In genomic region chr17:29886655-29887251, GRCm38 (mm10) we compare ENCODE assay signal across 7 mouse cellular contexts.
DNase-seq lines count a peak whose midpoint lies in the region; ATAC-seq and TF ChIP-seq lines count a peak whose summit lies in the region.

No protein-coding gene starts in this region.

- H3K4me1 ChIP-seq in lung, adult 2 months (ENCODE audit: control insufficient read depth, insufficient read depth, low read length): peaks cover 14% of the 10 kb centered on the region
- peaks cover 50% of the 10 kb centered on the region for H3K4me1 ChIP-seq in embryonic facial prominence, embryonic 15.5 days
- peaks cover 51% of the 10 kb centered on the region for H3K4me1 ChIP-seq in stomach, embryonic 16.5 days (ENCODE audit: control insufficient read depth, insufficient read depth, low read length)

- peaks cover 66% of the 10 kb centered on the region for H3K27me3 ChIP-seq in embryonic facial prominence, embryonic 15.5 days
- H3K27me3 ChIP-seq in stomach, embryonic 16.5 days (ENCODE audit: control insufficient read depth, insufficient read depth, low read length): peaks cover 33% of the 10 kb centered on the region

- TF ChIP-seq CTCF in lung, adult 2 months (IDR thresholded peaks at IDR 0.05; ENCODE audit: insufficient read depth, low read length): no peak

- TF ChIP-seq POLR2A in lung, adult 2 months (IDR thresholded peaks at IDR 0.05; ENCODE audit: borderline replicate concordance, extremely low read depth, low read depth, low read length): no peak

- no peak for DNase-seq in lung, adult 2 months
- DNase-seq in lung, adult 18-20 months: no peak
- peak; percentile 45 for DNase-seq in adrenal gland, postnatal 14 days
- peak; percentile 46 for DNase-seq in induced T-regulatory cell, adult 2 months (ENCODE audit: low read depth)
- DNase-seq in lung, postnatal 10 days: peak; percentile 24

- peak overlapping the region; percentile 45 for H3K4me3 ChIP-seq in lung, adult 2 months (replicated peaks; ENCODE audit: extremely low read depth, low read depth, low read length)
- peak overlapping the region; percentile 70 for H3K4me3 ChIP-seq in embryonic facial prominence, embryonic 15.5 days (replicated peaks)
- peak overlapping the region; percentile 70 for H3K4me3 ChIP-seq in stomach, embryonic 16.5 days (replicated peaks; ENCODE audit: low read length)

- ATAC-seq in embryonic facial prominence, embryonic 15.5 days (ENCODE audit: insufficient number of reproducible peaks, low FRiP score, low TSS enrichment, low read depth): no peak
- no peak for ATAC-seq in stomach, embryonic 16.5 days (ENCODE audit: insufficient read depth, low FRiP score)

- 1% methylated on average over 36 of the region's 39 CpGs for WGBS in lung, adult 2 months
- WGBS in embryonic facial prominence, embryonic 15.5 days: under 1% methylated on average over 39 of the region's 39 CpGs
- under 1% methylated on average over 39 of the region's 39 CpGs for WGBS in stomach, embryonic 16.5 days

- no peaks in the 10 kb centered on the region for H3K9me3 ChIP-seq in embryonic facial prominence, embryonic 15.5 days (replicated peaks)
- no peaks in the 10 kb centered on the region for H3K9me3 ChIP-seq in stomach, embryonic 16.5 days (replicated peaks; ENCODE audit: control insufficient read depth, low read length)

- no peaks in the 10 kb centered on the region for H3K36me3 ChIP-seq in embryonic facial prominence, embryonic 15.5 days
- H3K36me3 ChIP-seq in stomach, embryonic 16.5 days (ENCODE audit: control insufficient read depth, insufficient read depth, low read length): no peaks in the 10 kb centered on the region

- no peak overlapping the region; the same call in 1 of the 2 replicates for H3K27ac ChIP-seq in embryonic facial prominence, embryonic 15.5 days (replicated peaks)
- H3K27ac ChIP-seq in stomach, embryonic 16.5 days (ENCODE audit: low read length): peak overlapping the region; percentile 71; the same call in 1 of the 2 replicates

- H3K9ac ChIP-seq in embryonic facial prominence, embryonic 15.5 days: peak overlapping the region; percentile 65
- H3K9ac ChIP-seq in stomach, embryonic 16.5 days (ENCODE audit: low read length): peak overlapping the region; percentile 80

- peak overlapping the region; percentile 93 for H3K4me2 ChIP-seq in embryonic facial prominence, embryonic 15.5 days (replicated peaks)
- H3K4me2 ChIP-seq in stomach, embryonic 16.5 days (ENCODE audit: low read depth, low read length): peak overlapping the region; percentile 94

Comparison
In these comparisons a context has a peak if more than half of its experiments do, and no peak if none do; other contexts are left out.
1. DNase-seq: peak in adrenal gland, postnatal 14 days (single experiment), induced T-regulatory cell, adult 2 months (single experiment) and lung, postnatal 10 days (single experiment); none in lung, adult 2 months (single experiment) and lung, adult 18-20 months (0 of 2).
2. Peak in every context shown above with its lines, with median percentiles within 50 percentile points of each other: H3K4me3 ChIP-seq.